Mouse (Mus musculus): ENCODE data around the gene Ramp1.

GRCm38 (mm10) chr1:91144813-91145212 is 34.8 kb upstream of the Ramp1 start, which contains the start of gene Rbm44:
- TF ChIP-seq CTCF (IDR thresholded peaks at IDR 0.05; ENCODE audit: borderline replicate concordance, control insufficient read depth, extremely low read depth, insufficient read depth, low read length, poor library complexity) (no peak), POLR2A (IDR thresholded peaks at IDR 0.05; ENCODE audit: control insufficient read depth, extremely low read depth, insufficient read depth, low read length, poor library complexity) (no peak)

Data from thymus, adult 2 months (tissue).